Mouse (Mus musculus): Measurements from ENCODE around the gene Bicdl1.

DNA sequence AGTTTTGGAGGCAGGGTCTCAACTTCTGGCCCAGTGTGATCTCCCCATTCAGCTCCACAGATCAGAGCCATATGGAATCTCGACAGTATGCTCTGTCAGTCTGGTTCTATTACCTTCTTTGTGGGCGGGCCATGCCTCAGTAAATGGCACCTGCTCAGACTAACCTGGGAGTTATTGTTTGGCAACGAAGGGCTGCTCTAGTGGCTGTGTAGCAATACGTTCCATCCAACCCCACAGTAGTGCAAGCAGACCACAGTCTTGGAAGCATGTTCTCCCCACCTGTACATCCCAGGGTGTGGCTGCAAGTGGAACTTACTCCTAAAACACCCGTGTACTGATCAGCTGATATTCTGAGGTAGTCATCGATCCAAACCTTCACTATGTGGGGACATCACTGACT lies 74.7 kb downstream of the Bicdl1 start:
- TF ChIP-seq CTCF (IDR thresholded peaks at IDR 0.05) = no peak
- no peak for TF ChIP-seq POLR2A (IDR thresholded peaks at IDR 0.05; ENCODE audit: insufficient read depth, low read depth, low read length)
